ENCODE assay signal across 26 mouse cellular contexts in the genomic region with DNA sequence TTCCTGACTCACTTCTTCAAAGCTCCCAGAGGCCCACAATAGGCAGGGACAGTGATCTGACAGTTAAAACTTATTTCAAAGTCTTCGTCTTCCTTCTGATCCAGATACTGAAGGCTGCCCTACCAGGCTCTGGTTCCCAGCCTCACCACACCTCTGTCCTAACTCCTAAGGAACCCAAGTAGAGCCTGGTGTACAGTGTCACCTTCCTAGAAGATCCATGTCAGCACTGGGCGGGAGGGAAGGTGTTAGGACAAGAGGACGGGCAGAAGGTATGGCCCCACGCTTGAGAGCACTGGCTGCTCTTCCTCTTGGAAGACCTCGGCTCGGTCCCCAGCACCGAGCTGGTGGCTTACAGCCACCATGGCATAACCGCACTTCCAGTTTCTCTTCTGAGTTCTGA. TPM values are rescaled to one million over a fixed set of nuclear protein-coding genes. Genes with fewer than 3 reads are reported as not detected.
DNase-seq lines count a peak whose midpoint lies in the region; ATAC-seq and TF ChIP-seq lines count a peak whose summit lies in the region.
"Had no signal": no experiment of that assay in that cellular context is flagged by ENCODE, and none has a peak within 500 bp of the region (broad histone marks: within the 10 kb centered on the region; RNA-seq: fewer than 3 reads in every experiment).

No protein-coding gene starts in this region.

- peaks cover 80% of the 10 kb centered on the region for H3K36me3 ChIP-seq in embryonic facial prominence, embryonic 15.5 days
- peaks cover 97% of the 10 kb centered on the region for H3K36me3 ChIP-seq in embryonic facial prominence, embryonic 10.5 days (replicated peaks)

- WGBS in embryonic facial prominence, embryonic 15.5 days, result 92% methylated on average over 8 of the region's 8 CpGs
- WGBS in embryonic facial prominence, embryonic 10.5 days, result 92% methylated on average over 8 of the region's 8 CpGs

- H3K9me3 ChIP-seq in embryonic facial prominence, embryonic 15.5 days (replicated peaks), result no peaks in the 10 kb centered on the region
- peaks cover 9% of the 10 kb centered on the region; the same call in 1 of the 2 replicates for H3K9me3 ChIP-seq in embryonic facial prominence, embryonic 10.5 days
- H3K9me3 ChIP-seq: embryonic facial prominence, embryonic 13.5 days; forebrain, embryonic 13.5 days; forebrain, embryonic 15.5 days; G1E had no signal

- no peak overlapping the region for H3K27ac ChIP-seq in embryonic facial prominence, embryonic 15.5 days (replicated peaks)
- H3K27ac ChIP-seq in embryonic facial prominence, embryonic 10.5 days (replicated peaks), result no peak overlapping the region
- H3K27ac ChIP-seq in gastrocnemius, adult 2 months, result peak overlapping the region; percentile 96
- H3K27ac ChIP-seq: embryonic facial prominence, embryonic 13.5 days; forebrain, embryonic 13.5 days; forebrain, embryonic 15.5 days had no signal

- no peak for ATAC-seq in embryonic facial prominence, embryonic 15.5 days (ENCODE audit: insufficient number of reproducible peaks, low FRiP score, low TSS enrichment, low read depth)
- ATAC-seq: activated CD4-positive, CD25-positive, alpha-beta regulatory T cell, adult 4 months; CD4-positive, CD25-positive, alpha-beta regulatory T cell, adult 4 months; forebrain, embryonic 13.5 days; forebrain, embryonic 15.5 days; forebrain, postnatal 0 days; Patski had no signal

- peaks cover 23% of the 10 kb centered on the region for H3K4me1 ChIP-seq in embryonic facial prominence, embryonic 15.5 days
- H3K4me1 ChIP-seq in embryonic facial prominence, embryonic 10.5 days, result peaks cover 25% of the 10 kb centered on the region

- TF ChIP-seq CTCF in gastrocnemius, adult 2 months (IDR thresholded peaks at IDR 0.05), result no peak

- H3K4me2 ChIP-seq in embryonic facial prominence, embryonic 15.5 days (replicated peaks), result no peak overlapping the region
- H3K4me2 ChIP-seq: embryonic facial prominence, embryonic 13.5 days; forebrain, embryonic 13.5 days; forebrain, embryonic 15.5 days had no signal

- 0 out of 2 replicates have a peak overlapping the region, but pooled peaks have one; percentile 1 for H3K9ac ChIP-seq in embryonic facial prominence, embryonic 15.5 days
- H3K9ac ChIP-seq: embryonic facial prominence, embryonic 13.5 days; forebrain, embryonic 13.5 days; forebrain, embryonic 15.5 days; forebrain, postnatal 0 days had no signal

- H3K4me3 ChIP-seq in embryonic facial prominence, embryonic 15.5 days (replicated peaks), result no peak overlapping the region
- H3K4me3 ChIP-seq in embryonic facial prominence, embryonic 10.5 days, result no peak overlapping the region
- H3K4me3 ChIP-seq in gastrocnemius, adult 2 months, result no peak overlapping the region; the same call in none of the 2 replicates
- H3K4me3 ChIP-seq: embryonic facial prominence, embryonic 13.5 days; forebrain, embryonic 13.5 days; forebrain, embryonic 15.5 days had no signal

- H3K27me3 ChIP-seq in embryonic facial prominence, embryonic 15.5 days, result no peaks in the 10 kb centered on the region
- no peaks in the 10 kb centered on the region for H3K27me3 ChIP-seq in embryonic facial prominence, embryonic 10.5 days (replicated peaks; ENCODE audit: low read depth, poor library complexity, severe bottlenecking)
- H3K27me3 ChIP-seq: CH12.LX; embryonic facial prominence, embryonic 13.5 days; forebrain, embryonic 13.5 days; forebrain, embryonic 15.5 days; Patski had no signal

- intact Hi-C loops in gastrocnemius, adult 2 months (cut with DNase I), result no loop called here
- intact Hi-C loops in gastrocnemius, postnatal 14 days (cut with DNase I; ENCODE audit: low total_unique reads), result no loop called here

- no peak for DNase-seq in embryonic facial prominence, embryonic 10.5 days (ENCODE audit: low spot score)
- peak; percentile 70 for DNase-seq in gastrocnemius, adult 2 months
- no peak for DNase-seq in gastrocnemius, postnatal 14 days
- DNase-seq in kidney, postnatal 10 days, result peak; percentile 4
- no peak for DNase-seq in kidney, adult 8-10 months
- DNase-seq: adrenal gland, adult 8-10 months; adrenal gland, postnatal 14 days; adrenal gland, postnatal 36 days; B cell, adult 2 months; cerebellum, adult 11-12 months; cerebellum, adult 2 months; cerebellum, adult 9-10 months; cerebellum, postnatal 10 days; cerebellum, postnatal 25 days; forebrain, postnatal 0 days had no signal

RNA-seq across cellular contexts. Expression of a gene that starts 9.6 kb away (rescaled TPM):
- 95.1 and 98.4 TPM in 2 replicates for polyA plus RNA-seq in embryonic facial prominence, embryonic 15.5 days (2015; fragmentation: Nextera tagmentation; extraction: Ambion mirVana)
- 73.6 and 80.6 TPM in 2 replicates for polyA plus RNA-seq in embryonic facial prominence, embryonic 10.5 days (2016; fragmentation: Nextera tagmentation; extraction: Ambion mirVana)
- total RNA-seq in gastrocnemius, adult 2 months (2021), result 100 to 1,000 TPM; 138 to 200 TPM
- 100 to 1,000 TPM; 216 to 235 TPM for total RNA-seq in gastrocnemius, postnatal 14 days (2021)

RNA-seq across cellular contexts. Expression of a gene that starts 13.6 kb away (rescaled TPM):
- 41.0 and 42.2 TPM in 2 replicates for polyA plus RNA-seq in embryonic facial prominence, embryonic 15.5 days (2015; fragmentation: Nextera tagmentation; extraction: Ambion mirVana)
- polyA plus RNA-seq in embryonic facial prominence, embryonic 10.5 days (2016; fragmentation: Nextera tagmentation; extraction: Ambion mirVana), result 63.5 and 68.7 TPM in 2 replicates
- 10 to 100 TPM; 11.8 to 15.7 TPM for total RNA-seq in gastrocnemius, adult 2 months (2021)
- 10 to 100 TPM; 12.2 to 12.7 TPM for total RNA-seq in gastrocnemius, postnatal 14 days (2021)

RNA-seq across cellular contexts. Expression of a gene that starts 29.2 kb away (rescaled TPM):
- polyA plus RNA-seq in embryonic facial prominence, embryonic 15.5 days (2015; fragmentation: Nextera tagmentation; extraction: Ambion mirVana), result 47.8 and 48.2 TPM in 2 replicates
- 72.6 and 78.7 TPM in 2 replicates for polyA plus RNA-seq in embryonic facial prominence, embryonic 10.5 days (2016; fragmentation: Nextera tagmentation; extraction: Ambion mirVana)
- total RNA-seq in gastrocnemius, adult 2 months (2021), result 10 to 100 TPM; 49.9 to 81.7 TPM
- 10 to 100 TPM; 58.1 to 67.2 TPM for total RNA-seq in gastrocnemius, postnatal 14 days (2021)

RNA-seq across cellular contexts. Expression of a gene that starts 45.8 kb away (rescaled TPM):
- polyA plus RNA-seq in embryonic facial prominence, embryonic 15.5 days (2015; fragmentation: Nextera tagmentation; extraction: Ambion mirVana), result 2.6 and 3.0 TPM in 2 replicates
- 1.3 and 1.4 TPM in 2 replicates for polyA plus RNA-seq in embryonic facial prominence, embryonic 10.5 days (2016; fragmentation: Nextera tagmentation; extraction: Ambion mirVana)
- 1 to 10 TPM in 1 of 2 experiments, under 1 TPM in 1; 0.79 to 1.5 TPM for total RNA-seq in gastrocnemius, adult 2 months (2021)
- 1 to 10 TPM; 1.2 to 1.3 TPM for total RNA-seq in gastrocnemius, postnatal 14 days (2021)
- polyA plus RNA-seq: CD4-positive, CD25-positive, alpha-beta regulatory T cell, adult 4 months; G1E had no signal

RNA-seq across cellular contexts. Expression of a gene that starts 50.3 kb away (rescaled TPM):
- 39.7 and 50.0 TPM in 2 replicates for polyA plus RNA-seq in embryonic facial prominence, embryonic 15.5 days (2015; fragmentation: Nextera tagmentation; extraction: Ambion mirVana)
- polyA plus RNA-seq in embryonic facial prominence, embryonic 10.5 days (2016; fragmentation: Nextera tagmentation; extraction: Ambion mirVana), result 20.8 and 25.5 TPM in 2 replicates
- not detected for total RNA-seq in gastrocnemius, adult 2 months (2021)
- total RNA-seq in gastrocnemius, postnatal 14 days (2021), result not detected
- total RNA-seq: adrenal gland, adult 18-20 months; adrenal gland, adult 8-10 months; adrenal gland, postnatal 14 days; adrenal gland, postnatal 36 days; forebrain, postnatal 0 days had no signal
- polyA plus RNA-seq: cerebellum, adult 2 months; cortical plate, adult 2 months; G1E; Patski had no signal

Comparison
In these comparisons a context has a peak if more than half of its experiments do, and no peak if none do; other contexts are left out.
1. DNase-seq: peak in gastrocnemius, adult 2 months (single experiment) and kidney, postnatal 10 days (single experiment); none in embryonic facial prominence, embryonic 10.5 days (single experiment), gastrocnemius, postnatal 14 days (single experiment) and kidney, adult 8-10 months (0 of 2).